In genomic region chr6:22280217-22280861, GRCm38 (mm10) we compare ENCODE assay signal across 9 mouse cellular contexts. TPM values are rescaled to one million over a fixed set of nuclear protein-coding genes. Genes with fewer than 3 reads are reported as not detected.
DNase-seq lines count a peak whose midpoint lies in the region; ATAC-seq lines count a peak whose summit lies in the region.
"Had no signal": no experiment of that assay in that cellular context is flagged by ENCODE, and none has a peak within 500 bp of the region (broad histone marks: within the 10 kb centered on the region; RNA-seq: fewer than 3 reads in every experiment).

No protein-coding gene starts in this region.

- no peak for DNase-seq in forebrain, embryonic 10.5 days (ENCODE audit: extremely low spot score, low spot score)
- DNase-seq in adrenal gland, adult 2 months: peak; percentile 82
- peak; percentile 53 for DNase-seq in forelimb bud, embryonic 11.5 days (ENCODE audit: low read depth, low spot score)
- DNase-seq in kidney, adult 8-10 months: peak; percentile 7 to 8
- DNase-seq in ovary, postnatal 36 days (ENCODE audit: low spot score): peak; percentile 43

- no peak overlapping the region for H3K27ac ChIP-seq in forebrain, embryonic 13.5 days
- no peak overlapping the region for H3K27ac ChIP-seq in forebrain, embryonic 10.5 days
- peak overlapping the region; percentile 40 for H3K27ac ChIP-seq in limb, embryonic 13.5 days

- 63% methylated on average over 14 of the region's 14 CpGs for WGBS in forebrain, embryonic 13.5 days
- WGBS in forebrain, embryonic 10.5 days: 78% methylated on average over 14 of the region's 14 CpGs
- 13% methylated on average over 14 of the region's 14 CpGs for WGBS in limb, embryonic 13.5 days

- H3K4me3 ChIP-seq in forebrain, embryonic 13.5 days: no peak overlapping the region
- H3K4me3 ChIP-seq in forebrain, embryonic 10.5 days: no peak overlapping the region
- H3K4me3 ChIP-seq in limb, embryonic 13.5 days: no peak overlapping the region

- no peaks in the 10 kb centered on the region for H3K36me3 ChIP-seq in forebrain, embryonic 13.5 days (ENCODE audit: poor library complexity, severe bottlenecking)
- no peaks in the 10 kb centered on the region for H3K36me3 ChIP-seq in forebrain, embryonic 10.5 days (replicated peaks)
- no peaks in the 10 kb centered on the region for H3K36me3 ChIP-seq in limb, embryonic 13.5 days

- H3K9ac ChIP-seq in forebrain, embryonic 13.5 days: no peak overlapping the region
- H3K9ac ChIP-seq in limb, embryonic 13.5 days: no peak overlapping the region

- H3K4me2 ChIP-seq in forebrain, embryonic 13.5 days: no peak overlapping the region
- H3K4me2 ChIP-seq in limb, embryonic 13.5 days (replicated peaks): peak overlapping the region; percentile 55

- H3K4me1 ChIP-seq in forebrain, embryonic 13.5 days: 0 out of 2 replicates have a peak, but pooled peaks cover 4% of the 10 kb centered on the region
- peaks cover 6% of the 10 kb centered on the region; the same call in 1 of the 2 replicates for H3K4me1 ChIP-seq in forebrain, embryonic 10.5 days
- peaks cover 35% of the 10 kb centered on the region for H3K4me1 ChIP-seq in limb, embryonic 13.5 days

- 0 out of 2 replicates have a peak, but pooled peaks have one; percentile 27 for ATAC-seq in forebrain, embryonic 13.5 days
- ATAC-seq in limb, embryonic 13.5 days (ENCODE audit: low FRiP score, low read depth): peak; percentile 85
- no peak for ATAC-seq in erythroid progenitor cell, adult 5-6 weeks (replicated peaks; ENCODE audit: low FRiP score, poor library complexity, severe bottlenecking)

- no peaks in the 10 kb centered on the region for H3K27me3 ChIP-seq in forebrain, embryonic 13.5 days
- no peaks in the 10 kb centered on the region for H3K27me3 ChIP-seq in forebrain, embryonic 10.5 days (ENCODE audit: poor library complexity, severe bottlenecking)
- H3K27me3 ChIP-seq in limb, embryonic 13.5 days: no peaks in the 10 kb centered on the region
- H3K27me3 ChIP-seq: CH12.LX had no signal

- no peaks in the 10 kb centered on the region for H3K9me3 ChIP-seq in forebrain, embryonic 13.5 days (replicated peaks)
- no peaks in the 10 kb centered on the region for H3K9me3 ChIP-seq in forebrain, embryonic 10.5 days
- no peaks in the 10 kb centered on the region for H3K9me3 ChIP-seq in limb, embryonic 13.5 days

RNA-seq across cellular contexts. Expression of gene Wnt16, which starts 7.7 kb away (rescaled TPM):
- polyA plus RNA-seq in forebrain, embryonic 13.5 days (2015; fragmentation: Nextera tagmentation; extraction: Ambion mirVana): not detected in 2 replicates
- polyA plus RNA-seq in forebrain, embryonic 10.5 days (2016; fragmentation: Nextera tagmentation; extraction: Ambion mirVana): 0.64 and 0.82 TPM in 2 replicates
- total RNA-seq in adrenal gland, adult 2 months (2021): not detected
- polyA plus RNA-seq in adrenal gland, adult 2 months (2012; rRNA removed): 0.11 and 0.41 TPM in 2 replicates
- polyA plus RNA-seq in limb, embryonic 13.5 days (2015; fragmentation: Nextera tagmentation; extraction: Ambion mirVana): 3.8 and 4.6 TPM in 2 replicates
- total RNA-seq in erythroid progenitor cell, adult 5-6 weeks (2015; ENCODE audit: low replicate concordance): not detected in 2 replicates
- total RNA-seq in erythroid progenitor cell, adult 5-6 weeks (2017; ENCODE audit: low replicate concordance): not detected in 2 replicates
